Mouse (Mus musculus): ENCODE measurements around the gene Bcl2l13.
"Not testable (repeated sequence)": the region's sequence is repeated elsewhere in the genome, so short reads cannot be mapped to it uniquely, and the experiment has no call there.

The Bcl2l13 gene

GRCm38 (mm10) chr6:120835474-120836374 lies at the start of gene Bcl2l13:
Gene Bcl2l13 (plus strand): TSS chr6:120836212.
- peak; percentile 83 to 96 for DNase-seq

- no peak for DNase-seq
Observed at GRCm38 (mm10) chr6:120788068-120788607, 47.9 kb upstream of the Bcl2l13 start.

- DNase-seq, result no peak
Observed at GRCm38 (mm10) chr6:120788904-120789303, 47.1 kb upstream of the Bcl2l13 start.

- no peak for DNase-seq
Observed at GRCm38 (mm10) chr6:120790153-120790552, 45.9 kb upstream of the Bcl2l13 start.

- DNase-seq, result no peak
Observed at GRCm38 (mm10) chr6:120790717-120791116, 45.3 kb upstream of the Bcl2l13 start.

GRCm38 (mm10) chr6:120792947-120793346 lies 43.1 kb upstream of the Bcl2l13 start:
- no peak for DNase-seq

GRCm38 (mm10) chr6:120795422-120796086 lies 40.5 kb upstream of the Bcl2l13 start:
- DNase-seq, result no peak

GRCm38 (mm10) chr6:120796111-120796510 lies 39.9 kb upstream of the Bcl2l13 start:
- DNase-seq, result peak in 1 of 2 experiments; percentile 37

- DNase-seq, result peak; percentile 33 to 44
Observed at GRCm38 (mm10) chr6:120798019-120798418, 38.0 kb upstream of the Bcl2l13 start.

GRCm38 (mm10) chr6:120798905-120799304 lies 37.1 kb upstream of the Bcl2l13 start:
- no peak for DNase-seq

DNA sequence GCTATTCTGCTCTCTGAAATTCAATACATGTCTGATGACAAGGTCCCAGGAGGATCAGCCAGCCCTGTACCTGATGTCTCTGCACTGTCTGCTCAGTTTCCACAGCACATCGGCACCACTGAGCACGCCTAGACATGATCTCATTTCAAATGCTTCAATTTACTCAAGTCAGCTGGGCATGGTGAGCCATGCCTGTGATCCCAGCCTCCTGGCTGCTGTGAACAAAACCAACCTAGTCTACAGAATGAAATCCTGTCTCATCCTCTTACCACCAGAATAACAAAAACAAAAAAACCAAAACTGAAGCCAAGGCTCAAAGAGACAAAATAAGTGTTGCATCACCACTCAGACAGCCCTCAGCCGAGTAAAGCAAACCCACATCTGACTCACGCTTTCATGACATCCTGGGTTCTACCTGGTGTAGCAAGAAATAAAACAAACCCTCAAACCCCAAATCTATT lies 36.4 kb upstream of the Bcl2l13 start:
- DNase-seq, result no peak

DNA sequence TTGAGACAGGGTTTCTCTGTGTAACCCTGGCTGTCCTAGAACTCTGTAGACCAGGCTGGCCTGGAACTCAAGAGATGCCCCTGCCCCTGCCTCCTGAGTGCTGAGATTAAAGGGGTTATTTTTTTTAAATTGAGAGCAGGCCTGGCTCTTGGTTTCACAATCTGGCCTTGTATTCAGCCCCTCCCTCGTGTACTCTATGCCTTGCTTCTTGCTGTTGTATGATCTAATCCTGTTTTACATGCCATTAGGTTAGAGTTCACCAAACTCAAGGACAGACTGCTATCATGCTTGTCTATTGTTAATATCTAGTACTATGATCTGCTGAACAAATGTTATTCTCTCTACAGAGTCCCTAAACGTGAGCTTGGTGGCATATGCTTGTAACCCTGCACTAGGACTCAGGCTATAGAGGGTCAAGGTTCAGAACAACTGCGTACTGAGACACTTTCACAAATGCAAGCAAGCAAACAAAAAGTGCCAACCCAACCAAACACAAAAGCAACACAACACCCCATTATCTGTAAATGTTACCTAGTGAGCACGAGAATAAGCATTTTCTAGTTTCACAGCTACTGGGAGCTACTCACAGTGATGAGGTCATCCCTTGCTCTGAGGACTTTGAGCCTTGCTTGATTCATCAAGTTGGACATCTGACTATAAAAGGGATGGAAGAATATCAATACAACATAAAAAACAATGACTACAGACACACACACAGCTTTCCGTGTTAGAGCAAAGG lies 28.8 kb upstream of the Bcl2l13 start:
- no peak for DNase-seq

DNA sequence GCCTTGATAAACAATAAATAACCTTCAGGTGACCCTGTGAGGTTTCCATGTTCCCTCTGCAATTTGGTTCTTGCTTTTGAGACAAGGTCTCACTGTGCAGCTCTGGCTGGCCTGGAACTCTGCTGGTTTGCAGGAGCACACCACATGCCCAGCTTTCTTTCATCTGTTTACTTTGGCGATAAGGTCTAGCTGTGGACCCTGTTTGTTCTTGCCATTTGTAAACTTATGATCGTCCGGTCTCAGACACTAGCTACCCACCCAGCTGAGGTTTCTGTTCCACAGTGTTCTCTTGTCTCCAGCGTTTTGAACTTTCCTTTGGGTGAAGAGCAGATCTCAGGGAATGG lies 28.3 kb upstream of the Bcl2l13 start:
- no peak for DNase-seq

DNA sequence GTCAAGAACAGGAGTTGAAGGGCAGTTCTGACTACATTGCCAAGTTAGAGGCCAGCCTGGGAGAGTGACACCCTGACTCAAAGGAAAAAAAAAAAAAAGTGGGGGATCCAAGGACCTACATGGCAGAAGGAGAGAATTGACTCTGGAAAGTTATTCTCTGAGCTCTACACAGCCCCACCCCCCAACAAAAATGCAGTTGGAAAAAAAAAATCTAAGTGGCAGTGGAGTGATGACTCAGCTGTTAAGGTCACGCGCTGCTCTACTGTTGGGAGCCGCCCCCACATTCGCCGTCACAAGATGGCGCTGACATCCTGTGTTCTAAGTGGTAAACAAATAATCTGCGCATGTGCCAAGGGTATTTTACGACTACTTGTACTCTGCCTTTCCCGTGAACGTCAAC lies 24.0 kb upstream of the Bcl2l13 start:
- DNase-seq, result not testable (repeated sequence)

GRCm38 (mm10) chr6:120819294-120819693 lies 16.7 kb upstream of the Bcl2l13 start:
- DNase-seq, result no peak

GRCm38 (mm10) chr6:120820144-120820543 lies 15.9 kb upstream of the Bcl2l13 start:
- peak in 1 of 2 experiments; percentile 16 for DNase-seq

GRCm38 (mm10) chr6:120820941-120821340 lies 15.1 kb upstream of the Bcl2l13 start:
- no peak for DNase-seq

DNA sequence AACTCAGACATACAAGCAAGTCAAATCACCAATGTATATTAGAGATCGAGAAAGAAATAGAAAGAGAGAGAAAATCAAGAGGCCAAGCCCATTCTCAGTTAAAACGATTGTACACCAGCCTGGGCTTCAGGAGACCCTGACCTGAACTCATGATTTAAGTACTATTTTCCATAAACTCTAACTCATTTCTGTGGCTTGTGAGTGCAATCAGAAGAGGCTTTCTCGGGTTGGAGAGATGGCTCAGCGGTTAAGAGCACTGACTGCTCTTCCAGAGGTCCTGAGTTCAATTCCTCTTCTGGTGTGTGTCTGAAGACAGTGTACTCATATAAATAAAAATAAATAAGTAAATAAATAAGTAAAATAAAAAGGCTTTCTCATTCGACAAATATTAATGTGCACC lies 14.3 kb upstream of the Bcl2l13 start:
- no peak for DNase-seq

DNA sequence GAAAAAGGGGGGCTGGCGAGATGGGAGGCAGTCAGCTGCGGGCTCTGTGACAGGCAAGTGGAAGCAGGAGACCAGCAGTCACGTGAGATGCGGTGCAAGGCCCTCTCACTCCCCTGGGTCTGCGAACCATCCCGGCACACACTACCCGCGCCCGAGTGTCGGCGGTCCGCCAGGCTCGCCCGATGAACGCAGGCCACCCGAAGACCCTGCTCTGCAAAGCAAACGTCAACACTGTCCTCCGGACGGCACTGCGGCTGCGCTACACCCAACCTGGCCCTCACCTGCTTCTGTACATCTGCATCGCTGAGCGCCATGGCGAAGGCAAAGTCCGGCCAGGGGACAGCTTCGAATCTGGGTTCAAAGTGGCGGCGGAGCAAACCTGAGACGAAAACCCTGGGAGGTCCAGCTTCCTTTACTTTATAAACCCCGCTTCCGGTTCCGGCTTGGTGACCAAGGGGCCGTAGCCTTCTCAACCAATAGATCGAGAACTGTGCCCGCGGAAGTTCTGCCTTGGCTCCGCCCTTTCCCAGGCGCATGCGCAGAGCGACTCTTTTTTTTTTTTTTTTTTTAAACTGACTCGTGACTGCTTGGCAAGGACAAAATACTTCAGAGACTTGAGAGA lies 13.6 kb upstream of the Bcl2l13 start, which contains the start of gene Atp6v1e1:
Gene Atp6v1e1 (minus strand): TSS at position 487 of the 622 bp plus-strand sequence.
- peak; percentile 91 to 94 for DNase-seq

DNA sequence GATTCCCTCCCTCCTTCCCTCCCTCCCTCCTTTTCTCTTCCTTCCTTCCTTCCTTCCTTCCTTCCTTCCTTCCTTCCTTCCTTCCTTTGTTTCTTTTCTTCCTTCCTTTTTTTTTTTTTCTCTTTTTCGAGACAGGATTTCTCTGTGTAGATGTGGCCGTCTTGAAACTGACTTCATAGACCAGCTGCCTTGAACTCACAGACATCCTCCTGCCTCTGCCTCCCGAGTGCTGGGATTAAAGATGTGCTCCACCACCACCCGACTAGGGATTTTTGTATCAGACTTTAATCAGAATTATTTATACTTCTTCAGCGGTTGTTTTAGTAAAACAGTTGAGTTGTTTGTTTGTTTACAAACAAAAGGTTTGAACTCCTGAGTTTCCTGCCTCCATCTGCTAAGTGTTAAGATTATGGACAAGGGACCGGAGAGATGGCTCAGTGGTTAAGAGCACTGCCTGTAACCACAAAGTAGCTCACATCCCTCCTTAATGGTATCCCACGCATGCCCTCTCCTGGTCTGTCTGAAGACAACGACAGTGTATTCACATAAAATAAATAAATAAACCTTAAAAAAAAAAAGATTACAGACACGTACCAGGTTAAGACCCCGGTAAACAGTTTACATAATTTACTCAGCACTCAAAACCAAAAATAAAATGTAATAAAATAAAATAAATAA lies 12.9 kb upstream of the Bcl2l13 start:
- peak; percentile 42 to 57 for DNase-seq

DNA sequence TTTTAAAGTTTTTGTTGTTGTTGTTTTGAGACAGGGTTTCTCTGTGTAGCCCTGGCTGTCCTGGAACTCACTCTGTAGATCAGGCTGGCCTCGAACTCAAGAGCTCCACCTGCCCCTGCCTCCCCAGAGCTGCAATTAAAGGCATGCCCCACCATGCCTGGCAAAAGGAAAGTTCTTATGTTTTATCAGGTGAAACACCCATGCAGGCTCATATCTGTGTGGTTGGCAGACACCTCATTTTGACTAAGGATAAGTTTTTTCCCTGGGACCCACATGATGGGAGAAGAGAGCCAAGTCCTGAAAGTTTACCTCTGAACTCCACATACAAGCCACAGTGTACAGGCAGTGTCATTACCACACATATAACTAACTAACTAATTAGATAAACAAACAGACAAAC lies 6.0 kb upstream of the Bcl2l13 start:
- DNase-seq, result no peak

Measured in cerebellum, adult 18-20 months (tissue).